Mouse (Mus musculus): Measurements from ENCODE around the gene Nfib. TPM values are rescaled to one million over a fixed set of nuclear protein-coding genes. Genes with fewer than 3 reads are reported as not detected.

Gene Nfib
- total and polyA plus RNA-seq, 3 experiments: 0.04 to 0.11 (median 0.09) TPM

GRCm38 (mm10) chr4:82592086-82593030 is 113.2 kb downstream of the Nfib start:
- Histone ChIP-seq H3K27ac (ENCODE audit: insufficient read depth, low read depth) (no peak overlapping the region), H3K4me2 (ENCODE audit: insufficient read depth, low read depth, poor library complexity, severe bottlenecking) (no peak overlapping the region), H3K4me1 (ENCODE audit: control insufficient read depth in 1 of 2, insufficient read depth in 2 of 2) (peaks cover 8 to 20% of the 10 kb centered on the region in 2 experiments; a peak in 3 of 4 replicates), H3K79me2 (replicated peaks; ENCODE audit: control insufficient read depth, extremely low read depth, insufficient read depth, poor library complexity, severe bottlenecking) (no peaks in the 10 kb centered on the region), H3K9me3 (replicated peaks; ENCODE audit: low read length) (no peaks in the 10 kb centered on the region), H3K4me3 (replicated peaks in 1 of 3; ENCODE audit: low read depth in 2 of 3, low read length in 2 of 3, poor library complexity in 1 of 3) (no peak overlapping the region), H3K9ac (ENCODE audit: insufficient read depth, low read depth) (no peak overlapping the region), H3K36me3 (replicated peaks in 1 of 2; ENCODE audit: control insufficient read depth in 1 of 2, insufficient read depth in 1 of 2, low read length in 1 of 2) (no peaks in the 10 kb centered on the region), H3K27me3 (replicated peaks) (no peaks in the 10 kb centered on the region)
- TF ChIP-seq TBP (conservative IDR thresholded peaks at IDR 0.05; ENCODE audit: low read depth, low read length) (no peak), MXI1 (IDR thresholded peaks at IDR 0.05; ENCODE audit: low read depth, low read length) (no peak), EP300 (IDR thresholded peaks at IDR 0.05; ENCODE audit: low read length) (no peak), RAD21 (IDR thresholded peaks at IDR 0.05; ENCODE audit: low read depth, low read length) (no peak), IRF4 (IDR thresholded peaks at IDR 0.05; ENCODE audit: low read depth, low read length) (no peak), MEF2A (IDR thresholded peaks at IDR 0.05; ENCODE audit: borderline replicate concordance, low read depth, low read length) (no peak)
- dilution Hi-C loops (cut with MboI; ENCODE audit: extremely low pct_ligation_motif_present, extremely low pct_unique_long_range_greater_than_20kb, low sequenced_read_pairs) (no loop called here), in situ Hi-C loops (cut with MboI; ENCODE audit: low pct_ligation_motif_present, low pct_unique_long_range_greater_than_20kb, low sequenced_read_pairs) (no loop called here)
- no peak for DNase-seq (ENCODE audit: extremely low read depth)

- dilution Hi-C loops (cut with MboI; ENCODE audit: extremely low pct_ligation_motif_present, extremely low pct_unique_long_range_greater_than_20kb, low sequenced_read_pairs) (no loop called here), in situ Hi-C loops (cut with MboI; ENCODE audit: low pct_ligation_motif_present, low pct_unique_long_range_greater_than_20kb, low sequenced_read_pairs) (no loop called here)
- H3K9ac ChIP-seq (ENCODE audit: insufficient read depth, low read depth): no peak overlapping the region
- no peak overlapping the region for H3K4me3 ChIP-seq (replicated peaks in 1 of 3; ENCODE audit: low read depth in 2 of 3, low read length in 2 of 3, poor library complexity in 1 of 3)
- H3K36me3 ChIP-seq (replicated peaks in 1 of 2; ENCODE audit: control insufficient read depth in 1 of 2, insufficient read depth in 1 of 2, low read length in 1 of 2): no peaks in the 10 kb centered on the region
- H3K79me2 ChIP-seq (replicated peaks; ENCODE audit: control insufficient read depth, extremely low read depth, insufficient read depth, poor library complexity, severe bottlenecking): no peaks in the 10 kb centered on the region
- no peaks in the 10 kb centered on the region for H3K9me3 ChIP-seq (replicated peaks; ENCODE audit: low read length)
- no peak overlapping the region for H3K27ac ChIP-seq (ENCODE audit: insufficient read depth, low read depth)
- no peaks in the 10 kb centered on the region for H3K27me3 ChIP-seq (replicated peaks)
- H3K4me2 ChIP-seq (ENCODE audit: insufficient read depth, low read depth, poor library complexity, severe bottlenecking): no peak overlapping the region
- peak; percentile 16 for DNase-seq (ENCODE audit: extremely low read depth)
- H3K4me1 ChIP-seq (ENCODE audit: control insufficient read depth in 1 of 2, insufficient read depth in 2 of 2): peaks cover 3 to 13% of the 10 kb centered on the region in 2 experiments; a peak in 3 of 4 replicates
- TF ChIP-seq TCF12 (IDR thresholded peaks at IDR 0.05; ENCODE audit: low read depth, low read length) (no peak), RAD21 (IDR thresholded peaks at IDR 0.05; ENCODE audit: low read depth, low read length) (peak; percentile 74), SIN3A (IDR thresholded peaks at IDR 0.05; ENCODE audit: low read length) (no peak), HCFC1 (IDR thresholded peaks at IDR 0.05; ENCODE audit: low read depth, low read length) (no peak), MAZ (IDR thresholded peaks at IDR 0.05; ENCODE audit: low read depth, low read length) (no peak), KAT2A (IDR thresholded peaks at IDR 0.05; ENCODE audit: insufficient replicate concordance, low read length) (no peak), CHD1 (IDR thresholded peaks at IDR 0.05; ENCODE audit: low read depth, low read length) (no peak), ZNF384 (IDR thresholded peaks at IDR 0.05; ENCODE audit: low read depth, low read length) (no peak), NRF1 (IDR thresholded peaks at IDR 0.05; ENCODE audit: low read depth, low read length) (no peak), NELFE (IDR thresholded peaks at IDR 0.05; ENCODE audit: low read depth, low read length) (no peak), USF2 (conservative IDR thresholded peaks at IDR 0.05; ENCODE audit: low read depth, low read length) (no peak), JUND (conservative IDR thresholded peaks at IDR 0.05; ENCODE audit: low read depth, low read length) (no peak), IRF4 (IDR thresholded peaks at IDR 0.05; ENCODE audit: low read depth, low read length) (no peak), ZKSCAN1 (IDR thresholded peaks at IDR 0.05; ENCODE audit: borderline replicate concordance, low read depth, low read length) (no peak), RCOR1 (conservative IDR thresholded peaks at IDR 0.05; ENCODE audit: low read depth, low read length) (no peak), USF1 (IDR thresholded peaks at IDR 0.05; ENCODE audit: low read depth, low read length) (no peak), MEF2A (IDR thresholded peaks at IDR 0.05; ENCODE audit: borderline replicate concordance, low read depth, low read length) (no peak), PAX5 (IDR thresholded peaks at IDR 0.05; ENCODE audit: low read length) (no peak), JUN (IDR thresholded peaks at IDR 0.05; ENCODE audit: insufficient read depth, low read depth, low read length) (no peak), CTCF (conservative IDR thresholded peaks at IDR 0.05 in 1 of 2, IDR thresholded peaks at IDR 0.05 in 1 of 2; ENCODE audit: low read depth in 2 of 2, low read length in 2 of 2) (peak in 1 of 2 experiments; percentile 63; a peak in 2 of 4 replicates), GABPA (IDR thresholded peaks at IDR 0.05; ENCODE audit: insufficient replicate concordance, low read depth, low read length) (no peak), UBTF (IDR thresholded peaks at IDR 0.05; ENCODE audit: low read depth, low read length) (no peak), BHLHE40 (IDR thresholded peaks at IDR 0.05; ENCODE audit: low read depth, low read length) (no peak), ZC3H11A (IDR thresholded peaks at IDR 0.05; ENCODE audit: low read depth, low read length) (0 out of 2 replicates have a peak, but pooled peaks have one; percentile 2), MXI1 (IDR thresholded peaks at IDR 0.05; ENCODE audit: low read depth, low read length) (no peak), TBP (conservative IDR thresholded peaks at IDR 0.05; ENCODE audit: low read depth, low read length) (no peak), MYC (IDR thresholded peaks at IDR 0.05; ENCODE audit: low read depth, low read length) (no peak), ZMIZ1 (IDR thresholded peaks at IDR 0.05; ENCODE audit: low read depth, low read length) (no peak)
Observed at GRCm38 (mm10) chr4:82589345-82589890, 116.1 kb downstream of the Nfib start.

Measured in CH12.LX (cell line).